In genomic region chr7:16296146-16296545, GRCm38 (mm10) we compare ENCODE assay signal across 9 mouse cellular contexts. TPM values are rescaled to one million over a fixed set of nuclear protein-coding genes. Genes with fewer than 3 reads are reported as not detected.
DNase-seq lines count a peak whose midpoint lies in the region; ATAC-seq and TF ChIP-seq lines count a peak whose summit lies in the region.
"Had no signal": no experiment of that assay in that cellular context is flagged by ENCODE, and none has a peak within 500 bp of the region (broad histone marks: within the 10 kb centered on the region; RNA-seq: fewer than 3 reads in every experiment).

No protein-coding gene starts in this region.

- H3K27ac ChIP-seq in lung, embryonic 14.5 days (ENCODE audit: low read depth) = peak overlapping the region; percentile 76
- peak overlapping the region; percentile 42; the same call in 1 of the 2 replicates for H3K27ac ChIP-seq in hindbrain, embryonic 16.5 days (ENCODE audit: low read depth, low read length)

- ATAC-seq in CD4-positive, CD25-positive, alpha-beta regulatory T cell, adult 4 months = no peak
- 0 out of 2 replicates have a peak, but pooled peaks have one; percentile 2 for ATAC-seq in lung, embryonic 14.5 days (ENCODE audit: insufficient read depth)
- ATAC-seq in hindbrain, embryonic 16.5 days = no peak

- H3K36me3 ChIP-seq in lung, embryonic 14.5 days (ENCODE audit: insufficient read depth) = no peaks in the 10 kb centered on the region
- no peaks in the 10 kb centered on the region for H3K36me3 ChIP-seq in hindbrain, embryonic 16.5 days (ENCODE audit: control insufficient read depth, insufficient read depth, low read length)
- no peaks in the 10 kb centered on the region for H3K36me3 ChIP-seq in myocyte (ENCODE audit: control insufficient read depth, insufficient read depth)

- H3K4me2 ChIP-seq in lung, embryonic 14.5 days = peak overlapping the region; percentile 73
- peak overlapping the region; percentile 86 for H3K4me2 ChIP-seq in hindbrain, embryonic 16.5 days (ENCODE audit: low read length)
- H3K4me2 ChIP-seq in myocyte (ENCODE audit: low read depth) = peak overlapping the region; percentile 43

- no peaks in the 10 kb centered on the region for H3K4me1 ChIP-seq in lung, embryonic 14.5 days (ENCODE audit: insufficient read depth)
- H3K4me1 ChIP-seq in hindbrain, embryonic 16.5 days (ENCODE audit: control insufficient read depth, insufficient read depth, low read depth, low read length) = peaks cover 26% of the 10 kb centered on the region

- no peak for TF ChIP-seq CTCF in lung, embryonic 14.5 days (IDR thresholded peaks at IDR 0.05; ENCODE audit: low read depth)

- H3K9me3 ChIP-seq in lung, embryonic 14.5 days (ENCODE audit: low read depth, low read length) = no peaks in the 10 kb centered on the region
- no peaks in the 10 kb centered on the region for H3K9me3 ChIP-seq in hindbrain, embryonic 16.5 days (ENCODE audit: control insufficient read depth, low read length)

- WGBS in lung, embryonic 14.5 days = 21% methylated on average over 2 of the region's 2 CpGs
- WGBS in hindbrain, embryonic 16.5 days = 34% methylated on average over 2 of the region's 2 CpGs

- no peak overlapping the region for H3K4me3 ChIP-seq in lung, embryonic 14.5 days (ENCODE audit: low read depth, low read length)
- H3K4me3 ChIP-seq in hindbrain, embryonic 16.5 days (ENCODE audit: low read length) = no peak overlapping the region
- H3K4me3 ChIP-seq in myocyte = peak overlapping the region; percentile 23

- H3ac ChIP-seq in myocyte (ENCODE audit: control insufficient read depth, insufficient read length) = no peak overlapping the region

- H3K9ac ChIP-seq in lung, embryonic 14.5 days = no peak overlapping the region
- H3K9ac ChIP-seq in hindbrain, embryonic 16.5 days (ENCODE audit: low read depth, low read length) = no peak overlapping the region

- DNase-seq in CD4-positive, CD25-positive, alpha-beta regulatory T cell, adult 2 months (ENCODE audit: low read depth, low spot score) = peak; percentile 42
- no peak for DNase-seq in lung, embryonic 14.5 days
- DNase-seq in lung, postnatal 36 days = no peak
- DNase-seq in adrenal gland, adult 8-10 months = no peak
- DNase-seq in ovary, postnatal 10 days (ENCODE audit: low spot score) = no peak

- TF ChIP-seq POLR2A in myocyte (IDR thresholded peaks at IDR 0.05; ENCODE audit: insufficient read length, low read depth) = no peak

- H3K79me2 ChIP-seq in myocyte (ENCODE audit: control insufficient read depth, insufficient read depth) = no peaks in the 10 kb centered on the region

- no peaks in the 10 kb centered on the region for H3K27me3 ChIP-seq in lung, embryonic 14.5 days (ENCODE audit: insufficient read depth, low read length)
- no peaks in the 10 kb centered on the region for H3K27me3 ChIP-seq in hindbrain, embryonic 16.5 days (replicated peaks; ENCODE audit: control insufficient read depth, insufficient read depth, low read length)
- no peaks in the 10 kb centered on the region for H3K27me3 ChIP-seq in myocyte (ENCODE audit: control insufficient read depth, insufficient read depth, insufficient read length)

TF ChIP-seq in myocyte, 11 proteins besides CTCF, POLR2A, EP300 and RAD21:
- TF ChIP-seq REST (IDR thresholded peaks at IDR 0.05; ENCODE audit: insufficient read depth, insufficient read length) (no peak), MAX (IDR thresholded peaks at IDR 0.05; ENCODE audit: low read depth) (no peak), USF1 (IDR thresholded peaks at IDR 0.05; ENCODE audit: low read depth) (no peak), POLR2AphosphoS2 (IDR thresholded peaks at IDR 0.05; ENCODE audit: insufficient read length, low read depth) (no peak), TCF12 (IDR thresholded peaks at IDR 0.05; ENCODE audit: insufficient read depth, poor library complexity, severe bottlenecking) (no peak), CEBPB (IDR thresholded peaks at IDR 0.05; ENCODE audit: insufficient read depth, poor library complexity, severe bottlenecking) (no peak), E2F4 (IDR thresholded peaks at IDR 0.05; ENCODE audit: insufficient read depth) (no peak), TCF3 (IDR thresholded peaks at IDR 0.05; ENCODE audit: insufficient read length, low read depth) (no peak), MYOD1 (IDR thresholded peaks at IDR 0.05; ENCODE audit: control insufficient read depth in 1 of 3, insufficient read length in 2 of 3, low read depth in 2 of 3) (no peak), SRF (IDR thresholded peaks at IDR 0.05; ENCODE audit: control insufficient read depth, insufficient read length, low read depth) (no peak), MYOG (IDR thresholded peaks at IDR 0.05; ENCODE audit: control insufficient read depth in 1 of 3, insufficient read depth in 1 of 3, insufficient read length in 2 of 3, low read depth in 2 of 3) (no peak)

RNA-seq across cellular contexts. Expression of gene Ccdc9, which starts 9.6 kb away (rescaled TPM):
- 10 to 100 TPM in 1 of 2 experiments, 1 to 10 TPM in 1; 7.6 to 13.1 TPM for polyA plus RNA-seq in CD4-positive, CD25-positive, alpha-beta regulatory T cell, adult 4 months (2017; shearing (Covaris generic))
- 17.7 and 22.7 TPM in 2 replicates for polyA plus RNA-seq in lung, embryonic 14.5 days (2014; fragmentation: Nextera tagmentation; extraction: Ambion mirVana)
- 26.1 TPM in 2 replicates for polyA plus RNA-seq in hindbrain, embryonic 16.5 days (2015; fragmentation: Nextera tagmentation; extraction: Ambion mirVana)
- polyA plus RNA-seq in myocyte (2012; fragmentation: generic; extraction: Trizol) = 48.4 TPM
- total RNA-seq in adrenal gland, adult 8-10 months (2022) = 100 to 1,000 TPM in 1 of 4 experiments, 10 to 100 TPM in 3; 48.7 to 119 (median 89.2) TPM

RNA-seq across cellular contexts. Expression of gene Bbc3, which starts 12.0 kb away (rescaled TPM):
- 1 to 10 TPM in 1 of 2 experiments, not detected in 1; 1.2 TPM for polyA plus RNA-seq in CD4-positive, CD25-positive, alpha-beta regulatory T cell, adult 4 months (2017; shearing (Covaris generic))
- polyA plus RNA-seq in lung, embryonic 14.5 days (2014; fragmentation: Nextera tagmentation; extraction: Ambion mirVana) = 4.9 and 6.4 TPM in 2 replicates
- polyA plus RNA-seq in hindbrain, embryonic 16.5 days (2015; fragmentation: Nextera tagmentation; extraction: Ambion mirVana) = 31.3 and 32.7 TPM in 2 replicates
- 34.6 TPM for polyA plus RNA-seq in myocyte (2012; fragmentation: generic; extraction: Trizol)
- 10 to 100 TPM in 1 of 4 experiments, 1 to 10 TPM in 3; 4.3 to 10.1 (median 5.2) TPM for total RNA-seq in adrenal gland, adult 8-10 months (2022)

RNA-seq across cellular contexts. Expression of gene Inafm1, which starts 22.7 kb away (rescaled TPM):
- polyA plus RNA-seq in CD4-positive, CD25-positive, alpha-beta regulatory T cell, adult 4 months (2017; shearing (Covaris generic)) = 1 to 10 TPM; 1.0 to 2.3 TPM
- polyA plus RNA-seq in lung, embryonic 14.5 days (2014; fragmentation: Nextera tagmentation; extraction: Ambion mirVana) = 14.3 and 14.5 TPM in 2 replicates
- 55.5 and 62.4 TPM in 2 replicates for polyA plus RNA-seq in hindbrain, embryonic 16.5 days (2015; fragmentation: Nextera tagmentation; extraction: Ambion mirVana)
- polyA plus RNA-seq in myocyte (2012; fragmentation: generic; extraction: Trizol) = 12.1 TPM
- total RNA-seq in adrenal gland, adult 8-10 months (2022) = 10 to 100 TPM; 21.9 to 37.5 (median 28.8) TPM

RNA-seq across cellular contexts. Expression of gene C5ar1, which starts 36.8 kb away (rescaled TPM):
- not detected for polyA plus RNA-seq in CD4-positive, CD25-positive, alpha-beta regulatory T cell, adult 4 months (2017; shearing (Covaris generic))
- polyA plus RNA-seq in lung, embryonic 14.5 days (2014; fragmentation: Nextera tagmentation; extraction: Ambion mirVana) = 1.7 and 2.0 TPM in 2 replicates
- 2.1 and 2.4 TPM in 2 replicates for polyA plus RNA-seq in hindbrain, embryonic 16.5 days (2015; fragmentation: Nextera tagmentation; extraction: Ambion mirVana)
- polyA plus RNA-seq in myocyte (2012; fragmentation: generic; extraction: Trizol) = not detected
- 1 to 10 TPM; 5.4 to 9.8 (median 8.4) TPM for total RNA-seq in adrenal gland, adult 8-10 months (2022)

RNA-seq across cellular contexts. Expression of gene C5ar2, which starts 52.2 kb away (rescaled TPM):
- polyA plus RNA-seq in CD4-positive, CD25-positive, alpha-beta regulatory T cell, adult 4 months (2017; shearing (Covaris generic)) = under 1 TPM in 1 of 2 experiments, not detected in 1; 0.15 TPM
- 0.05 and 0.18 TPM in 2 replicates for polyA plus RNA-seq in lung, embryonic 14.5 days (2014; fragmentation: Nextera tagmentation; extraction: Ambion mirVana)
- 0.07 and 0.13 TPM in 2 replicates for polyA plus RNA-seq in hindbrain, embryonic 16.5 days (2015; fragmentation: Nextera tagmentation; extraction: Ambion mirVana)
- not detected for polyA plus RNA-seq in myocyte (2012; fragmentation: generic; extraction: Trizol)
- total RNA-seq in adrenal gland, adult 8-10 months (2022) = 1 to 10 TPM in 1 of 4 experiments, under 1 TPM in 3; 0.41 to 1.0 (median 0.75) TPM
- polyA plus RNA-seq: neural tube, embryonic 11.5 days had no signal
